20 mouse cellular contexts compared by ENCODE assay signal in genomic region chr1:157632586-157632985, GRCm38 (mm10).
"Had no signal": no experiment of that assay in that cellular context is flagged by ENCODE, and none has a peak within 500 bp of the region (broad histone marks: within the 10 kb centered on the region; RNA-seq: fewer than 3 reads in every experiment).

No protein-coding gene starts in this region.

- H3K36me3 ChIP-seq: liver, embryonic 12.5 days; liver, embryonic 15.5 days; lung, embryonic 15.5 days; midbrain, embryonic 10.5 days; midbrain, embryonic 15.5 days; neural tube, embryonic 13.5 days; stomach, embryonic 15.5 days had no signal

- H3K9ac ChIP-seq: liver, embryonic 12.5 days; liver, embryonic 15.5 days; lung, embryonic 15.5 days; midbrain, embryonic 15.5 days; neural tube, embryonic 13.5 days; stomach, embryonic 15.5 days had no signal

- H3K27ac ChIP-seq: kidney, postnatal 0 days; left cerebral cortex, adult 2 months; liver, embryonic 12.5 days; liver, embryonic 15.5 days; lung, embryonic 15.5 days; midbrain, embryonic 10.5 days; midbrain, embryonic 15.5 days; neural tube, embryonic 13.5 days; stomach, embryonic 15.5 days had no signal

- H3K4me1 ChIP-seq: liver, embryonic 12.5 days; liver, embryonic 15.5 days; lung, embryonic 15.5 days; megakaryocyte, embryonic 14.5 days; midbrain, embryonic 10.5 days; midbrain, embryonic 15.5 days; neural tube, embryonic 13.5 days; stomach, embryonic 15.5 days had no signal

- H3K27me3 ChIP-seq: liver, embryonic 12.5 days; liver, embryonic 15.5 days; lung, embryonic 15.5 days; megakaryocyte, embryonic 14.5 days; midbrain, embryonic 15.5 days; neural tube, embryonic 13.5 days; stomach, embryonic 15.5 days had no signal

- H3K4me3 ChIP-seq: left cerebral cortex, adult 2 months; liver, embryonic 12.5 days; liver, embryonic 15.5 days; lung, embryonic 15.5 days; megakaryocyte, embryonic 14.5 days; midbrain, embryonic 10.5 days; midbrain, embryonic 15.5 days; neural tube, embryonic 13.5 days; stomach, embryonic 15.5 days had no signal

- H3K4me2 ChIP-seq: liver, embryonic 12.5 days; liver, embryonic 15.5 days; lung, embryonic 15.5 days; midbrain, embryonic 15.5 days; neural tube, embryonic 13.5 days; stomach, embryonic 15.5 days had no signal

- DNase-seq: kidney, adult 2 months; kidney, postnatal 25 days; layer of hippocampus, postnatal 36 days; lung, adult 18-20 months; lung, postnatal 10 days; lung, postnatal 36 days; right cerebral cortex, adult 18-20 months; right cerebral cortex, postnatal 14 days; right cerebral cortex, postnatal 4 days; thymus, postnatal 25 days had no signal
